Mouse (Mus musculus): Measurements from ENCODE around the gene Babam2. TPM values are rescaled to one million over a fixed set of nuclear protein-coding genes. Genes with fewer than 3 reads are reported as not detected.

The Babam2 gene
- 31.5 and 33.3 TPM in 2 replicates for polyA plus RNA-seq (2012; rRNA removed)

DNA sequence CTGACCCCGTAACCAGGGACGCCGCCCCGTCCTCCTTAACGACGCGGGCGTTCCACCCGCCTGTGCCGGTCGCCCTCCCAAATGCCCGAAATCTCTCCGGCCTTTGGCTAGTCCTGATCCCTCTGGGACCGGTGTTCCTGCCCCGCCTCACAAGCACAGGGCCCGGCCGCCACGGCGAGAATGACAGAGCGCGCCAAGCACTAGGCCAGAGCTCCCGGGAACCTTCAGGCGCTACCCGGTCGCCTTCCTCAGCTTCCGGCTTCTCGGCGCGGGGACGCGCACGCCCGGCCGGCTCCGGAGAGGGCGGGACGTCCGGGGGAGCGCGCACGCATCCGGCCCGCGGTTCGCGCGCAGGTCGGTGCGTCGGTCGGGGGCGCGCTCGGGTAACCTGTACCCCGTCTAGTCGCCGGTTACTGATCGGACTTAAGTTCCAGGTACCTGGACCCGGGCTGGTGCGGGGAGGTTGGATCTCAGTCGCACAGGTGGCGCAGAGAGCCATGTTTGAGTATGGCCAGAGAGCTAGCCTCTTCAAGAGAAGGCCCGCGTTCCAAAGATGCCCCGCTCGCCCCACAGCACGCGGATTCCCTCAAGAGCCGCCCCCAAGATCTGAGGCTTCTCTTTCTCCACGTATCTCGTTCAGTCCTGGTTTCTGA lies at the start of gene Babam2:
Babam2 (plus strand) TSS at position 41 of the 653 bp plus-strand sequence.
- DNase-seq (ENCODE audit: low read depth), result peak; percentile 96

DNA sequence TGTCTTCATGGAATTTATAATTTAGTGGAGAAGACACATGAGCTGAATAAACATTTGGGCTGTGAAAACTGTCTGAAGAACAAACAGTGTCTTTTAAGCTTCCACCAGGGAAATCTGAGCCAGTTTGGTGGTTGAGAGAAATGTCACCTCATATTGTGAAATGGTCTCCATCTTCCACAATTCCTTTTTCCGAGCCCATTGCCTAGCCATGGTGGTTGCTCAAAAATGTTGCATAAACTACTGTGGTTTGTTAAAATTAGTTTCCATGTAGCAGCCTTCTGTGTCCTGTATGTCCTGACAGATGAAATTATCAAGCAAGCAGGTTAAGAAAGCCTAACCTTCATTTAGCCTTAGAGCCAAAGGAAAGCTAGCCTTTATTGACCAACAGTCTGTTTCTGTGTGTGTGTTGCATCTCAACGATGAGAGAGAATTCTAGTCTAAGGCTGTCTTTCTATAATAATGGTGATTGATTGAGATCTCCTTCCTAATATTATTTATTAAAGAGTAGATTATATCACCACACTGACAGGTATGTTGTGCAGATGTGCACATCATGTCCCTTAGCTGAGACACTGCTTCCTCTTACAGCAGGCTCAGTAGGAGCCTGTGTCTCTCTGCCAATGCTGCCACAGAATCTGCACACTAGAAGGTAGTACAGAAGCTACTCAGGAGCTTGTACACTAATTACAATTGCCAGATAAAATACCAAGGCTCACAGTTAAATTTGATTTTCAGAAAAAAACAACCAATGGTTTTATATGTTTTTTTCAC lies 46.8 kb upstream of the Babam2 start:
- DNase-seq (ENCODE audit: low read depth), result no peak
- TF ChIP-seq POLR2A (IDR thresholded peaks at IDR 0.05; ENCODE audit: borderline replicate concordance, extremely low read depth, insufficient read depth, insufficient read length, poor library complexity, severe bottlenecking), result no peak
- TF ChIP-seq CTCF (IDR thresholded peaks at IDR 0.05; ENCODE audit: borderline replicate concordance, extremely low read depth, insufficient read depth, insufficient read length), result no peak

More for the DNA sequence above, at the start of gene Babam2:
- no peak for TF ChIP-seq CTCF (IDR thresholded peaks at IDR 0.05; ENCODE audit: borderline replicate concordance, extremely low read depth, insufficient read depth, insufficient read length)
- TF ChIP-seq POLR2A (IDR thresholded peaks at IDR 0.05; ENCODE audit: borderline replicate concordance, extremely low read depth, insufficient read depth, insufficient read length, poor library complexity, severe bottlenecking), result peak; percentile 87

DNA sequence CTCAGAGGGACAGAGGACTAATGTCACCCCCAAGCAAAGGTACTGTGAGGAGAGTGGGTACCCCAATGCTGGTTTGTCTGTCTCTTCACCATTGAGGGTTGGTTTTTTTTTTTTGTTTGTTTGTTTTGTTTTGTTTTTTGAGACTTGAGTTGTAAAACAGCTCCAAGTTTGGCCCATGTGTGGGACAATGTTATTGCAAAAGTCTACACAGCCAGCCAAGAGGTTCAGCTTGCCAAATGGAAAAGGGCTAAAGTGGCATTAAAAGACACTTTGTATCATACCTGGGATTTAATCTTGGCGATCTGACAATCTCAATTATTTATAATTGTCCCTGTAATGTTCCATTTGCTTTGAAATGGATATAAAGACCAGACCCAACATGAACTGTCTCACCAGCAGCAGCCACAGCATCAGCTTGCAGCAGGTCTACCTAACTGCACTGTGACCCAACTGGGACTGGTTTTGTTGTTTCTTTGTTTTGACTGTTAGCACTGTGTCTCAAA lies 41.7 kb upstream of the Babam2 start:
- TF ChIP-seq CTCF (IDR thresholded peaks at IDR 0.05; ENCODE audit: borderline replicate concordance, extremely low read depth, insufficient read depth, insufficient read length) (no peak), POLR2A (IDR thresholded peaks at IDR 0.05; ENCODE audit: borderline replicate concordance, extremely low read depth, insufficient read depth, insufficient read length, poor library complexity, severe bottlenecking) (no peak)
- no peak for DNase-seq (ENCODE audit: low read depth)

DNA sequence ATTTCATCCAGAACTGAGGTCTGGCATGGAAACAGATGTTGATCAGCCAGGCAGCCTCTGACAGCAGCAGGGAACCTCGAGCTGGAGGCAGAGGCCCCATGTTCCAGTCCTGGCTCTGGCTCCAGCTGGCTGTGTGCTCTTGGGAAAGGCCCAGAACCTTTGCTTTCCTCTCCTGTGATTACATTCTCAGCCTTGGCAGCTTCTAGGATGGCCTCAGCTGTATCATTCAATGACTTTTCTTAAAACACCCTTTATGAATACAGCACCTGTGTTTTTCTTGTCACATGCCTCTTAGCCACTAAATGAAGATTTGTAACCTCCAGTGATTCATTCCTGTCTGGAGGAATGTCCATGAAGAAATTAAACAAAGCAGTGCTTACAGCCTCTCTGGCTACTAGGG lies 31.3 kb upstream of the Babam2 start:
- no peak for DNase-seq (ENCODE audit: low read depth)
- TF ChIP-seq POLR2A (IDR thresholded peaks at IDR 0.05; ENCODE audit: borderline replicate concordance, extremely low read depth, insufficient read depth, insufficient read length, poor library complexity, severe bottlenecking) (no peak), CTCF (IDR thresholded peaks at IDR 0.05; ENCODE audit: borderline replicate concordance, extremely low read depth, insufficient read depth, insufficient read length) (no peak)

DNA sequence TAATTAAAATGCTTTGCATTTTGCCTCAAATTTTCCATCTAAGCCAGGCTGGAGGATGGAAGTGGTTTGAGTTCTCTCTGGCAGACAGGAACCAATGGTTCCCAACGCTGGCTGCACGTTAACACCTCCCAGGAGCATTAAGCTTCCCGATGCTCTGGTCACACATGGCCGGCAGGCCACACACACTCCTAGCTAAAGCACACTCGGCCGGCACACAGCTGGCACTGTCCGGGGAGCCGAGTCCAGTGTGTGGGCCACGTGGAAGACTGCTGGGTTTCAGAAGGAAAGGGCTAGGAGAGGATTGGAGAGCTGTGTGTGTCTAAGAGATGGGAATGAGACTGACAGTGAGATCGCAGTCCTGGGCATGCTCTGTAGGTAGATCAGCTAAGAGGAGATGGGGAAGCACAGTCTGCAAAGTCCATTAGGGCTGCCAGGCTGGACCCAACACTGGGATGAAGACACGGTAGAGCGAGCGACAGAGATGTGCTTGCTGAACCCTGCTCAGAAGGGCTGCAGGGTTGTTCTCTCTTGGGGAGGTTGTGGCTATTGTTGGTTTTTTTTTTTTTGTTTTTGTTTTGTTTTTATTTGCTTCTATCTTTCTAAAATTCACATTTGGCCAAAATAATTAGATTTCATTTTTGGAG lies 29.0 kb upstream of the Babam2 start:
- TF ChIP-seq POLR2A (IDR thresholded peaks at IDR 0.05; ENCODE audit: borderline replicate concordance, extremely low read depth, insufficient read depth, insufficient read length, poor library complexity, severe bottlenecking) (no peak), CTCF (IDR thresholded peaks at IDR 0.05; ENCODE audit: borderline replicate concordance, extremely low read depth, insufficient read depth, insufficient read length) (no peak)
- no peak for DNase-seq (ENCODE audit: low read depth)

DNA sequence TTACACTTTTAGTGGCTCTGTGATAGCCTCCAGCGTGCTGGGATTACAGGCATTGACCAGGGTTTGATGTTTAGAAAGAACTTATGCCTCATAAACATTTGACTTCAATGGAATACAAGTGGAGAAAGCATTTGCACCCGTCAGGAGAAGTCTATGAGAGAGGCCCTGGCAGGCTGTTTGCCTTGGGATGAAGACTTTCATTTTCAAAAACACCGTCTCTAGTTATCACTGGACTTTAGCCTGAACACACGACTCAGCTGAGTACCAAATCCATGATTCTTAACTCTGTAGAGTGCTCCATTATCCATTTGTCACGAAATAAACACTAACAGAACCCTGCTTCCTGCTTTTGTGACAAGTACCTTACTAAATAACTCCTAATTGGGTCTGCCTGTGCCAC lies 27.5 kb upstream of the Babam2 start:
- no peak for DNase-seq (ENCODE audit: low read depth)
- TF ChIP-seq CTCF (IDR thresholded peaks at IDR 0.05; ENCODE audit: borderline replicate concordance, extremely low read depth, insufficient read depth, insufficient read length) (no peak), POLR2A (IDR thresholded peaks at IDR 0.05; ENCODE audit: borderline replicate concordance, extremely low read depth, insufficient read depth, insufficient read length, poor library complexity, severe bottlenecking) (no peak)

DNA sequence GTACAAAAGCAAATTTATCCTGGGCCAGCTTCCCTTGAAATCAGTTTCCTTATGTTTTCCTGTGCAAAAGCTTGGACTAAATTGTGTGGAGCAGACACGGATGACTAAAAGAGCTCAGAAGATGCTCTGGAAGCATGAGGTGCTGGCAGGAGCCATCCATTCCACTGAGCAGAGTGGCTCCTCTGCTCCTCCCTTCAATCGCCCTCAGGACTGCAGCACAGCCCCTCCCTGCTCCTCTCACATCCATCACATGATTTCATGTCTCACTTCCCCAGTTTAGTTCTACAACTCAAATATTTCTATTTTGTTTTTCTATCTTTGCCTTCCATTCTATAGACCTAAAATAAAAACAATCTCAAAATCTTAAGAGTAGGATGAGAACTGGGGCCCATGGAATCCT lies 26.3 kb upstream of the Babam2 start:
- DNase-seq (ENCODE audit: low read depth), result no peak
- TF ChIP-seq POLR2A (IDR thresholded peaks at IDR 0.05; ENCODE audit: borderline replicate concordance, extremely low read depth, insufficient read depth, insufficient read length, poor library complexity, severe bottlenecking) (no peak), CTCF (IDR thresholded peaks at IDR 0.05; ENCODE audit: borderline replicate concordance, extremely low read depth, insufficient read depth, insufficient read length) (no peak)

DNA sequence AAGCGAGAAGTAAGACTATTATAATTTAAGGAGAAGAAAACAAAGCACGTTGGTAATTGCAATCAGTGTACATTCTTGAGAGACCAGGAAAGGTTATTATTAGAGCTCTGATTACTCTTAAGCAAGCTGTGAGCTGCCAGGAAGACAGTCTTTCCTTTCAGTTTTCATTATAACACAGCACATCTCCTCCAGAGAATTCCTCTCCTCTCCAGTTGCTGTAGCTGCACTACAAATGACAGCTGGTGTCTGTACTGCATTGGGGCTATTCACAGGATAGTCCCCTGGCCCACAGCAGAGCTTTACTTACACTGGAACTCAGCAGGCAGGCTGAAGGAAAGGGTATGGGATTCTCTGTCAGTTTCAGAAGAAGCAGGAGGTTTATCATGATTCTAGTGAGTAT lies 24.1 kb upstream of the Babam2 start:
- DNase-seq (ENCODE audit: low read depth), result no peak
- no peak for TF ChIP-seq POLR2A (IDR thresholded peaks at IDR 0.05; ENCODE audit: borderline replicate concordance, extremely low read depth, insufficient read depth, insufficient read length, poor library complexity, severe bottlenecking)
- no peak for TF ChIP-seq CTCF (IDR thresholded peaks at IDR 0.05; ENCODE audit: borderline replicate concordance, extremely low read depth, insufficient read depth, insufficient read length)

DNA sequence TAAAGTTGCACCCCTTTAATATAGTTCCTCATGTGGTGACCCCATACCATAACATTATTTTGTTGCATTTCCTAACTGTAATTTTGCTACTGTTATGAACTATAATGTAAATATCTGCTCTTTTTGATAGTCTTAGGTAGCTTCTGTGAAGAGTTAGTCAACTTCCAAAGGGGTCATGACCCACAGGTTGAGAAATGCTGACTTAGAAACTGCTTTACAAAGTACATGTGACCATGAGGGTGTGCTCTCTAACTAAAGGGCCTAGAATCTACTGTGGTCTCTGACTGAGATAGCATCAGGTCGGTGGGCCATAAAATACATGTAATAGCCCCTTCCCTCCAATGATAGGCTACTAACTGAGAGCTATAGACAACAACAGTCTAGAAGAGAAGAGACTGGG lies 19.5 kb upstream of the Babam2 start:
- DNase-seq (ENCODE audit: low read depth), result no peak
- TF ChIP-seq POLR2A (IDR thresholded peaks at IDR 0.05; ENCODE audit: borderline replicate concordance, extremely low read depth, insufficient read depth, insufficient read length, poor library complexity, severe bottlenecking) (no peak), CTCF (IDR thresholded peaks at IDR 0.05; ENCODE audit: borderline replicate concordance, extremely low read depth, insufficient read depth, insufficient read length) (no peak)

DNA sequence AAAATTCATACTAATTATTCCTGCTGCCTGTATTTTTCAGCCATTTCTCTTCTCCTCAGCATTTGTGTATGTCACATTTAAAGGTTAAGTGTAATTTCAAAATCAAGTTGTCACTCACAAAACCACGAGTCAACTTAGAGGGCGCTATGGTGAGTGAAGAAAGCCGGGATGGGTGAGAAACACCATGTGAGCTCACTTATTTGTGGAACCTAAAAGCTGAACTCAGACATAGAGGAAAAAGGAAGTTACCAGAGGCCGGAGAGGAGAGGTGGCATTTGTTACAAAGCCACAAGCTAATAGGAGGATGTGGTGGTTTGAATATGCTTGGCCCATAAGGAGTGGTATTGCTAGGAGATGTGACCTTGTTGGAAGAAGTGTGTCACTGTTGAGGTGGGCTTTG lies 17.3 kb upstream of the Babam2 start:
- TF ChIP-seq POLR2A (IDR thresholded peaks at IDR 0.05; ENCODE audit: borderline replicate concordance, extremely low read depth, insufficient read depth, insufficient read length, poor library complexity, severe bottlenecking) (no peak), CTCF (IDR thresholded peaks at IDR 0.05; ENCODE audit: borderline replicate concordance, extremely low read depth, insufficient read depth, insufficient read length) (no peak)
- DNase-seq (ENCODE audit: low read depth), result no peak

DNA sequence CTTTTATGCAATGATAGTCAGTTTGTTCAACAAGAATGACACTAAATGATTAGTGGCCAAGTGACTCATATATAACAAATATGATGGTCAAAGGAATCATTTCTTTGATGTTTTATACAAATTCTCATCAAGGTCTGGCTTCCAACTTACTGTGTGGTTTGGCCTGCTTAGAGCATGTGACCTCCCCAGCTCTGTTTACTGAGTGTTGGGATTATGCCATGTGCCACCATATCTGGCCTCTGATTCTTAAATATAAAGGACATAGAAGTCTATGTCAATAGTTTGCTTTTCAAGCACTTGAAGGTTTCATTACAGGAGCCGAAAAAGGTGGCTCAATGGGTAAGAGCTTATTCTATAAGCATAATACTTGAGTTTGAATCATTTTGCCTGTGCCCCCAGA lies 15.2 kb upstream of the Babam2 start:
- no peak for DNase-seq (ENCODE audit: low read depth)
- TF ChIP-seq CTCF (IDR thresholded peaks at IDR 0.05; ENCODE audit: borderline replicate concordance, extremely low read depth, insufficient read depth, insufficient read length), result no peak
- no peak for TF ChIP-seq POLR2A (IDR thresholded peaks at IDR 0.05; ENCODE audit: borderline replicate concordance, extremely low read depth, insufficient read depth, insufficient read length, poor library complexity, severe bottlenecking)

Data from brain, embryonic 14.5 days (tissue).